Mouse (Mus musculus): ENCODE results near the gene Zfp385a. TPM values are rescaled to one million over a fixed set of nuclear protein-coding genes. Genes with fewer than 3 reads are reported as not detected.

Gene Zfp385a
- polyA plus RNA-seq, 1 experiment from 2014 or later, result 14.5 TPM

GRCm38 (mm10) chr15:103334194-103334593 lies 5.7 kb downstream of the Zfp385a start:
- ATAC-seq (ENCODE audit: insufficient number of reproducible peaks, insufficient read depth, low FRiP score, low TSS enrichment), result no peak
- Histone ChIP-seq H3K27ac (no peak overlapping the region), H3K4me2 (replicated peaks) (peak overlapping the region; percentile 1; the same call in 1 of the 2 replicates), H3K27me3 (peaks cover 5% of the 10 kb centered on the region; the same call in 1 of the 2 replicates), H3K4me3 (no peak overlapping the region), H3K4me1 (peaks cover 49% of the 10 kb centered on the region), H3K9me3 (no peaks in the 10 kb centered on the region), H3K9ac (no peak overlapping the region), H3K36me3 (no peaks in the 10 kb centered on the region)
- WGBS, result 10% methylated on average over 2 of the region's 2 CpGs

DNA sequence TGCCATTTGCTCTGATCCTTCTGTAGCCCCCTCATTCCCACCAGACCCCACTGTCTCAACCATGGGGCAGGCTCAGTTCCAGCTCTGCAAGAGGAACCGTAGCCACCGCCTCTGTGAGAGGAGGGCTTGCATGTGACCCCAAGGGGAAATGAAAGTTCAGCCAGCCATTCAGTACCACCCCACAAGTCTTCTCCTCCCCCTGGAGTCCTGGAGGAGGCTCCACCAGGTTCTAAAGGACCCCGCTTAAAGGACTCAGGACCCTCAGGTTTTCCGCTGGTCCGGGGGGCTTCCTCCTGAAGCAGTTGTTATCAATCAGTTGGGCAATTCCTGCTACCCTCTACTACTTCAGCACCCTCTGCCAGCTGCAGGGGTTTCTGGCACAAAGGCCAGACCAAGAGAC lies 6.2 kb downstream of the Zfp385a start:
- H3K4me2 ChIP-seq (replicated peaks), result peak overlapping the region; percentile 1; the same call in 1 of the 2 replicates
- H3K4me1 ChIP-seq, result peaks cover 47% of the 10 kb centered on the region
- no peak overlapping the region for H3K9ac ChIP-seq
- peaks cover under 1% of the 10 kb centered on the region; the same call in 1 of the 2 replicates for H3K27me3 ChIP-seq
- H3K4me3 ChIP-seq, result no peak overlapping the region
- WGBS, result 43% methylated on average over 5 of the region's 5 CpGs
- ATAC-seq (ENCODE audit: insufficient number of reproducible peaks, insufficient read depth, low FRiP score, low TSS enrichment), result no peak
- no peak overlapping the region for H3K27ac ChIP-seq
- no peaks in the 10 kb centered on the region for H3K36me3 ChIP-seq
- no peaks in the 10 kb centered on the region for H3K9me3 ChIP-seq

DNA sequence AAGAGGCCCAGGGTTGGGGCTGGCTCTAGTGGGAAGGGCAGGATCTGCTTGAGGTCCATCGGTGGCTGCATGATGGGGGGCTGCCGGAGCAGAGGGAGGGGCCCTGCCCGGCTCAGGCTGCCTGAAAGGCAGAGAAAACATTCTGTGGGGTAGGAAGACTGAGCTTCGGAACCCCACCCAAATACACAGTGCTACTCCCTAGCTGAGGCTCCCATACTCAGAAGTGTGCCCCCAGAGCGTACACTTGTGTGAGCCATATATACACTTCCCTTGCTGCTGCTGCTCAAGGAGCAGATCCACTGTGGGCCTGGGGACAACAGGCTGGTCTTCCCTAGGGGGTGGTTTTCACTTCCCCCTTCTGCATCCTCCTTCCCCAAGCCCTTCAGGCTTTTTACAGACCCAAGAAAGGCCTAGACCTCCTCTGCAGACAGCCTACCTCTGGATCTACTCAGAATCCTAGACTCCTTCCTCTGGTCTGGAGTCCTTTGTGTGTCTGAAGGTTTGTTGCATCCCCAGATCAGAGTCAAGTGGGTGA lies 6.7 kb downstream of the Zfp385a start:
- Histone ChIP-seq H3K4me1 (peaks cover 44% of the 10 kb centered on the region), H3K27me3 (no peaks in the 10 kb centered on the region), H3K4me2 (replicated peaks) (peak overlapping the region; percentile 18; the same call in 1 of the 2 replicates), H3K4me3 (no peak overlapping the region), H3K36me3 (no peaks in the 10 kb centered on the region), H3K9ac (no peak overlapping the region), H3K9me3 (no peaks in the 10 kb centered on the region), H3K27ac (peak overlapping the region; percentile 65)
- ATAC-seq (ENCODE audit: insufficient number of reproducible peaks, insufficient read depth, low FRiP score, low TSS enrichment), result no peak
- WGBS, result 62% methylated on average over 5 of the region's 5 CpGs

GRCm38 (mm10) chr15:103323455-103324247 lies 16.2 kb downstream of the Zfp385a start:
- WGBS, result 2% methylated on average over 39 of the region's 40 CpGs
- peak; percentile 94 for ATAC-seq (ENCODE audit: insufficient number of reproducible peaks, insufficient read depth, low FRiP score, low TSS enrichment)
- peak overlapping the region; percentile 76 for H3K4me3 ChIP-seq
- peaks cover 28% of the 10 kb centered on the region for H3K4me1 ChIP-seq
- no peaks in the 10 kb centered on the region for H3K9me3 ChIP-seq
- H3K27me3 ChIP-seq, result no peaks in the 10 kb centered on the region
- H3K4me2 ChIP-seq (replicated peaks), result peak overlapping the region; percentile 79
- peak overlapping the region; percentile 86 for H3K9ac ChIP-seq
- H3K36me3 ChIP-seq, result 0 out of 2 replicates have a peak, but pooled peaks cover 4% of the 10 kb centered on the region
- peak overlapping the region; percentile 77 for H3K27ac ChIP-seq

DNA sequence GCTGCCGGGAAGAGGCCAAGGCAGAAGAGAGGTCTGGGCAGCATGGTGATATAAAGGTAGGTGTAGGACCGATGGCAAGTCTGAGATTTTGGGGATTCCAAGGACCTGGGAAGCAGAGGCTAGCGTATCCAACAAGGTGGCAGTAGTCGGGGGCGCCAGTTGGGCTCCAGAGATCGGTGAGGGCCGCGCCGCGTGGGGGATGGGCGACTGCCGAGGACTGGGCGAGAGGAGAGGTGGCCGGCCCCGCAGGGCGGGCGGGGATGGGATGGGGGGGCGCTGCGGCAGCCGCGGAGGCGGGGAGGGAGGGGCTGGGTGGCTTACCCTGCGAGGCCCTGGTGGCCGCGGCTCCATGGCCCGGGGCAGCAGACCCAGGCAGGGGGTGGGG lies 16.8 kb downstream of the Zfp385a start:
- peak overlapping the region; percentile 86 for H3K9ac ChIP-seq

DNA sequence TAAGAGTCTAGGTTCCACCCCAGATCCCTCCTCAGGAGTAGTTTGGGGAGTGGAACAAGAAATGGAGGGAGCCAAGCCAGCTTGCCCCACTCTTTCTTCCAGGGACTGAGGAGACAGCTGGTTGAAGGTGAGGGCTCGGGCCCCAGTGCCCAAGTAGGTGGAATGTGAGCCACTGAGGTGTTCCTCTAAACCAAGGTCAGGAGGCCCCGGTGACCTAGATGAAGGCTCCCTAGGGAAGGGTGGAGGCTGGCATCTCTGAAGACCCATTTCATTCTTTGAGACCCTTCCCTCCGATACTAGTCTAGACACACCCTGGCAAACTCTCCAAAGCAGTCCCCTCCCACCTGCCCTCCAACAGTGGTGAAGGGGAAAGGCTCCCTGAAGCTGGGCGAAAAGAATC lies 17.5 kb downstream of the Zfp385a start:
- H3K4me2 ChIP-seq (replicated peaks), result peak overlapping the region; percentile 79
- 0 out of 2 replicates have a peak overlapping the region, but pooled peaks have one; percentile 77 for H3K27ac ChIP-seq
- ATAC-seq (ENCODE audit: insufficient number of reproducible peaks, insufficient read depth, low FRiP score, low TSS enrichment), result no peak
- peak overlapping the region; percentile 86 for H3K9ac ChIP-seq
- H3K36me3 ChIP-seq, result peaks cover 12% of the 10 kb centered on the region
- H3K4me3 ChIP-seq, result peak overlapping the region; percentile 76
- H3K27me3 ChIP-seq, result no peaks in the 10 kb centered on the region
- H3K9me3 ChIP-seq, result no peaks in the 10 kb centered on the region
- 39% methylated on average over 4 of the region's 4 CpGs for WGBS
- peaks cover 28% of the 10 kb centered on the region for H3K4me1 ChIP-seq

More for the DNA sequence above, 16.8 kb downstream of the Zfp385a start:
- Histone ChIP-seq H3K36me3 (0 out of 2 replicates have a peak, but pooled peaks cover 6% of the 10 kb centered on the region), H3K27me3 (no peaks in the 10 kb centered on the region), H3K4me2 (replicated peaks) (peak overlapping the region; percentile 79), H3K4me1 (peaks cover 28% of the 10 kb centered on the region), H3K9me3 (no peaks in the 10 kb centered on the region), H3K27ac (peak overlapping the region; percentile 77), H3K4me3 (peak overlapping the region; percentile 76)
- ATAC-seq (ENCODE audit: insufficient number of reproducible peaks, insufficient read depth, low FRiP score, low TSS enrichment), result peak; percentile 45
- under 1% methylated on average over 15 of the region's 26 CpGs for WGBS

DNA sequence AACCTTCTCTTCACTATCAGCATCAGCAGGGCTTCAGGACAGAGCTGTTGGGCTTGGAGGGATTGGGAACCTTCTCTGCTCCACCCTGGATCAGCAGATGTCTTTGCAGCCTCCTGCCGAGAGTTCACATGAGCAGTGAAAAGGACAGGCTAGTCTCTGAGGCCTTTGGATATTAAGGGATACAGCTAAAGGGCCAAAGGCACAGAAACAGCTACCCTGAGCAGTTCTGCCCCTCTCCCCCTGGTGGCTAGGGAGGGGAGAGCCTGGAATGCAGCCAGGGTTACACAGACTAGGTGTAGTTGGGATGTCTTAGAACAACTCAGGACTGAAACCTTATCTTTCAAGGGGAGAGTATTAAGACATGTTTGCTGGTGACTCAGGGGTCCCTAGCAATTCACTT lies 18.8 kb downstream of the Zfp385a start:
- Histone ChIP-seq H3K27ac (no peak overlapping the region), H3K36me3 (peaks cover 25% of the 10 kb centered on the region), H3K4me2 (replicated peaks) (no peak overlapping the region), H3K9ac (no peak overlapping the region), H3K9me3 (no peaks in the 10 kb centered on the region), H3K27me3 (no peaks in the 10 kb centered on the region), H3K4me3 (no peak overlapping the region), H3K4me1 (peaks cover 28% of the 10 kb centered on the region)
- ATAC-seq (ENCODE audit: insufficient number of reproducible peaks, insufficient read depth, low FRiP score, low TSS enrichment), result no peak
- 44% methylated on average over 1 of the region's 1 CpGs for WGBS

GRCm38 (mm10) chr15:103318201-103318816 lies 21.6 kb downstream of the Zfp385a start:
- no peak overlapping the region for H3K4me3 ChIP-seq
- peaks cover 34% of the 10 kb centered on the region for H3K36me3 ChIP-seq
- ATAC-seq (ENCODE audit: insufficient number of reproducible peaks, insufficient read depth, low FRiP score, low TSS enrichment), result no peak
- no peak overlapping the region for H3K9ac ChIP-seq
- peaks cover 36% of the 10 kb centered on the region for H3K4me1 ChIP-seq
- no peaks in the 10 kb centered on the region; the same call in 1 of the 2 replicates for H3K27me3 ChIP-seq
- 65% methylated on average over 3 of the region's 3 CpGs for WGBS
- H3K27ac ChIP-seq, result no peak overlapping the region; the same call in 1 of the 2 replicates
- no peaks in the 10 kb centered on the region for H3K9me3 ChIP-seq
- no peak overlapping the region for H3K4me2 ChIP-seq (replicated peaks)

- Histone ChIP-seq H3K27me3 (no peaks in the 10 kb centered on the region; the same call in 1 of the 2 replicates), H3K4me3 (no peak overlapping the region), H3K4me1 (peaks cover 34% of the 10 kb centered on the region), H3K9me3 (no peaks in the 10 kb centered on the region), H3K4me2 (replicated peaks) (no peak overlapping the region), H3K36me3 (peaks cover 34% of the 10 kb centered on the region), H3K27ac (no peak overlapping the region; the same call in 1 of the 2 replicates), H3K9ac (no peak overlapping the region)
- 91% methylated on average over 8 of the region's 8 CpGs for WGBS
- ATAC-seq (ENCODE audit: insufficient number of reproducible peaks, insufficient read depth, low FRiP score, low TSS enrichment), result no peak
Measured at GRCm38 (mm10) chr15:103317731-103318130, 22.2 kb downstream of the Zfp385a start.

DNA sequence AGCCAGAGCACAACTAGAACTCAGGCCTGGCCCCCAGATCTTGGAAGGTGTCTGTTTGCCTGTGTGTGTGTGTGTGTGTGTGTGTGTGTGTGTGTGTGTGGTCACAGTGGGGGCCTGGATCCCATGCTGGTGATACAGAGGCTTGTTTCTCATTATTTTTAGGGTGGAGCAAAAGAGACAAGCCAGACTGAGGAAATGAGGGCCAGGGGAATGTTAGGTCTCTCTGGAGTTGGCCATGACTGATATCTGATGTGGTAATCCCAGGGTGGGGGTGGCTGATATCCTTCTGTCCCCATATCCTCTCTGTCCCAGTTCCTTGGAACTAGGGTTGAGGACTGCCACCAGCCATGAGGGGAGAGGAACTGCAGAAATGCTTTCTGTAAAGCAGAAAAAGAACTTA lies 22.8 kb downstream of the Zfp385a start:
- Histone ChIP-seq H3K9ac (no peak overlapping the region), H3K9me3 (no peaks in the 10 kb centered on the region), H3K27me3 (no peaks in the 10 kb centered on the region; the same call in 1 of the 2 replicates), H3K36me3 (peaks cover 34% of the 10 kb centered on the region), H3K4me3 (no peak overlapping the region), H3K27ac (no peak overlapping the region), H3K4me2 (replicated peaks) (no peak overlapping the region), H3K4me1 (peaks cover 28% of the 10 kb centered on the region)
- no peak for ATAC-seq (ENCODE audit: insufficient number of reproducible peaks, insufficient read depth, low FRiP score, low TSS enrichment)

- Histone ChIP-seq H3K27ac (no peak overlapping the region), H3K9me3 (no peaks in the 10 kb centered on the region), H3K9ac (no peak overlapping the region; the same call in 1 of the 2 replicates), H3K36me3 (peaks cover 34% of the 10 kb centered on the region), H3K4me3 (no peak overlapping the region), H3K4me1 (peaks cover 19% of the 10 kb centered on the region), H3K4me2 (replicated peaks) (no peak overlapping the region), H3K27me3 (no peaks in the 10 kb centered on the region; the same call in 1 of the 2 replicates)
- 71% methylated on average over 10 of the region's 10 CpGs for WGBS
- no peak for ATAC-seq (ENCODE audit: insufficient number of reproducible peaks, insufficient read depth, low FRiP score, low TSS enrichment)
Measured at GRCm38 (mm10) chr15:103315979-103316776, 23.7 kb downstream of the Zfp385a start.
